Mouse (Mus musculus) right cerebral cortex, postnatal 36 days (tissue): ENCODE measurements around the gene Elavl2.
"Not testable (repeated sequence)": the region's sequence is repeated elsewhere in the genome, so short reads cannot be mapped to it uniquely, and the experiment has no call there.

Experiments used
- DNase-seq, 2 experiments: peaks; one replicate each; pipeline ENCODE4 v3.0.0; 2022; ENCODE audit warnings: low spot score in 2 of 2, mixed read lengths in 1 of 2

The Elavl2 gene

GRCm38 (mm10) chr4:91334177-91334576 lies 66.4 kb downstream of the Elavl2 start:
- DNase-seq, result no peak

GRCm38 (mm10) chr4:91310801-91311200 lies 89.8 kb downstream of the Elavl2 start:
- no peak for DNase-seq

GRCm38 (mm10) chr4:91297706-91298105 lies 102.9 kb downstream of the Elavl2 start:
- no peak for DNase-seq

GRCm38 (mm10) chr4:91295317-91295716 lies 105.3 kb downstream of the Elavl2 start:
- DNase-seq, result no peak

- no peak for DNase-seq
Observed at GRCm38 (mm10) chr4:91291526-91291925, 109.1 kb downstream of the Elavl2 start.

GRCm38 (mm10) chr4:91290373-91290772 lies 110.2 kb downstream of the Elavl2 start:
- DNase-seq, result no peak

DNA sequence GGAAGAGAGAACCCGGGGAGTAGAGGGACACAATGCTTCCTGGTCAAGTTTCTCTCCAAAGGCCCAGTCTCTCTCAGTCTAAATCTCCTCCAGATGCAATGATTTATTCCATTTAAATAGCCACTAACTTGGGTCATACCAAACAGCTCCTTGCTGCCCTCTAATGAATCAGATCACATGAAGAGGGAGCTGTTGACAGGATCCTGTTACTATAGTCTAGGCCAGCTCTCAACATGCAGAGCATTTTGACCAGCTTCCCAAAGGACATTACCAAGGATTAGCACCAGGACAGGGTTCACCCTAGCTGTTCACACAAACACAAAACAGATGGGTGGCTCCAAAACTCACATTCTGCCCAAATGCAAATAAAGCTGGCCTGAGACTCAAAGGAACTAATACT lies 111.4 kb downstream of the Elavl2 start:
- no peak for DNase-seq

DNA sequence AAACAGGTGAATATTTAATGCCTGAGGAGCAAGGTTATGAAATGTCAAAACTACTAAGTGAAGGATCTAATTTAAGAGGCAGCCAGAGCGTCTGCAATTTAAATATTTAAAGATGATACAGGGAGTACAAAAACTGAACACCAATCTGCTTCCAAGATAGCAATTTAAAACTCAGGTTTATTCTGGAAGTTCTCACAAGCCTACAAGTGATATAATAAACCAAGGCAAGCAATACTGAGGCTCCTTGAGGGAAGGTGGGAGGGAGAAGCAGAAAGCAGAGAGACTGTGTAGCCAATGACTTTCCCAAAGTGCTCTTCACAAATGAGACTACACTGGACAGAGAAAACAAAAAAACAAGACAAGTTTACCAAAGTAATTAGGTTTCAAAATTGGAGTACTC lies 132.2 kb downstream of the Elavl2 start:
- DNase-seq, result no peak

DNA sequence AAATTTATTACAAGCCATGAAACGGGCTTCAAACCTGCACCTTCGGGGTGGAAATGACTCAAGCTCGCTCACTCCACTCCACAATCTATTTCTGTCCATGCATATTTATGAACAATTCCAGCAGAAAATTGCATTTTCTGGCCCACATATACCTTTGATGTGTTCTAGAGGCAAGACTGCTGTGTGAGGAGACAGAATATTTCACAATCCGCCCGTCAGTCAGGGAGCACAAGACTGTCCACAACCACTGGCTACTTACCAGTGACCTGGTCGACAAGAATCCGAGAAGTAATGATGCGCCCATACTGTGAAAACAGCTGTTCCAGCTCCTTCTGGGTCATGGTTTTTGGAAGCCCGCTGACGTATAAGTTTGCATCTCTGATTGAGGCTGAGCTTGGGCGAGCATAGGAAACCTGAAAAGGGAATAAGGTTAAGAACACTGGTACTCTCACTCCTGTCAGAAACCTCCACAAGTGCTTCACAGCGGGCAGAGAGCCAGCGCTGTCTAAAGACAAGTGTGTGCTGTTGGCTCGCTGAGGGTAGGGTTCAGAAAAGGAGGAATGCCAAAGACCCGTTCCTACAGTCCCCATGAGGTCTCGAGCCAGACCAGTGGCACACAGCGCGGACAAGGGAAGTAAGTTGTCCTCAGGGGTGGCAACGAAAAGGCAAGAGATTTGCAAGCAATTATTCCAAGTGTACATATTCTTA lies 136.7 kb downstream of the Elavl2 start:
- DNase-seq, result no peak

DNA sequence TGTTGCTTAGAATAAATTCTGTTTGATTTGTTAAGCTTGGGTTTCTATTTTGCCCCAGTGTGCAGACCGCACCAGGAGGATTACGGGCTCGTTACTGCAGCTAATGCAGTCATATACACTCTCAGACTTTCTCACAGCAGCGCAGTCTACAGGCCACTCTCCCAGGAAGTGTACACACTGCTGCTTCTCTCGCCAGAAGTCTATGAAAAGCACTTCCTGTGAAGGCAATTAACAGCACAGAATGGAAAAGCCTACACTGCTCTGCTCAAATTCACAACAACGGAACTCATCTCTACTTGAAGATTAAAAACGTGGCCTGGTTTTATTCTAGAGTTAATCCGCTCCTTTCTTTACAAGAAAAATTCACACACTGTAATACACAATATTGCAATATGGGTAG lies 137.7 kb downstream of the Elavl2 start:
- DNase-seq, result peak in 1 of 2 experiments; percentile 32

DNA sequence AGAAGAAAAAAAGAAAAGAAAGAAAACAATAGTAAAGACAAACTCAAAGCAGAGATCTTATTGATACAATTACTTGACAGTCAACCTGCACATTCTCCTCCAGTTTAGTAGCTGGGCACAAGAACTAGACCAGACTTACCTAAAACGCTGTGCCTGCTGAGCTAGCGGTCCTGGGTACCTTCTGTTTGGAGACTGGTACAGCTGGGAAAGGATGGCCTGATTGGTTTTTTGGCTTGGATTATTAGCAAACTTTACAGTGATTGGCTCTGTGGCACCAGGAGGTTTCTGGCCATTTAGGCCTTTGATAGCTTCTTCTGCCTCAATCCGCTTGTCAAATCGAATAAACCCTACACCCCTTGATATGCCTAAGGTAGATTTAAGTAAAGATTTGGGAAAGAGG lies 140.0 kb downstream of the Elavl2 start:
- DNase-seq, result no peak

GRCm38 (mm10) chr4:91248650-91249049 lies 151.9 kb downstream of the Elavl2 start:
- no peak for DNase-seq

DNA sequence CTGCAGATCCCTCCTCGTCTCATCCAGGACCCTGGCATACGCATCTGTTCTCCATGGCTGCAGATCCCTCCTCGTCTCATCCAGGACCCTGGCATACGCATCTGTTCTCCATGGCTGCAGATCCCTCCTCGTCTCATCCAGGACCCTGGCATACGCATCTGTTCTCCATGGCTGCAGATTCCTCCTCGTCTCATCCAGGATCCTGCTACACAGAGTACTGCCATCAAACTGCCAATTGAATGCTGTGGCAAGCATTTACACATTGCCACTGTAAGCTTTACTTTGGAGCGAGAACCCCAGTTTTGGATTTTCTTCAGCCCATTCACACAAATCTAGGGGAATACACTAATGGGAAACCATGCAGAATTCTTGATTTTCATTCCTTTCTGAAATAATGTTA lies 155.4 kb downstream of the Elavl2 start:
- DNase-seq, result not testable (repeated sequence)

GRCm38 (mm10) chr4:91244554-91244953 lies 156.0 kb downstream of the Elavl2 start:
- DNase-seq, result no peak

DNA sequence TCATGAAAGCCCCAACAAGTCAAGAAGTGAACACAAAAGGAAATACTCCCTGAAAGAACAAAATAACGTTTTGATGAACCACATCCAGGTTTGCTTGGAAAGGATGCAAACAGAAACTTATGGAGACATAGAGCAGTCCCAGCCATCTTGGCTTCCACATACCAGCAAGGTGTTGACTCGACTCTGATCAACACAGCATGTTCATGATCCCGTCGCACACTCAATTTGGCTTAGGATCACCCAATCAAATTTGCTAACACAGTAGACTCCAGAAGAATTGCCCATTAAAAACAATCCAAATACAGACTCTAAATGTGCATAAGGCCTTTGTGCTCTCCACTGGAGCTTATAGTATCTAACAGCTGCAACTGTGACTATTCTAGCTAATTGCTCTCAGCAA lies 156.7 kb downstream of the Elavl2 start:
- no peak for DNase-seq

GRCm38 (mm10) chr4:91238739-91239485 lies 161.7 kb downstream of the Elavl2 start:
- DNase-seq, result no peak

GRCm38 (mm10) chr4:91236976-91237375 lies 163.6 kb downstream of the Elavl2 start:
- DNase-seq, result no peak

- peak in 1 of 2 experiments; percentile 23 for DNase-seq
Observed at GRCm38 (mm10) chr4:91234941-91235340, 165.6 kb downstream of the Elavl2 start.

DNA sequence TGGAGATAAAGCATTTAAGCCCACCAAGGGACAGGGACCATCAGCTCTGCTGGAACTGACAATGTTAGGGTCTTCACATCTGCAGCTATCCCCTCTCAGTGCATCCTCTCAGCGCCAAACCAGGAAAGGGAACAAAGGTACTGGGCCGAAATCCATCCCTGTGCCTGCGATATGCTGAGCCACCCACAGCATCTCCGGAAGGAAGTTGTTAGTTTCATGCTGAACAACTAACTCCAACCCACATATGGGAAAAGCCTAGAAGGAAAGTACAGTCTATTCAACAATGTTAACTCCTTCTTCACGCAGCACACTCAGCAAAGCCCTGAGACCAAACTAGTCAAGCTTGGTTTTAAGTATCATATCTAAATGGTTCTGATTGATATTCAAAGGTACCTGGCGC lies 167.0 kb downstream of the Elavl2 start:
- DNase-seq, result no peak

GRCm38 (mm10) chr4:91230439-91230863 lies 170.1 kb downstream of the Elavl2 start:
- no peak for DNase-seq

DNA sequence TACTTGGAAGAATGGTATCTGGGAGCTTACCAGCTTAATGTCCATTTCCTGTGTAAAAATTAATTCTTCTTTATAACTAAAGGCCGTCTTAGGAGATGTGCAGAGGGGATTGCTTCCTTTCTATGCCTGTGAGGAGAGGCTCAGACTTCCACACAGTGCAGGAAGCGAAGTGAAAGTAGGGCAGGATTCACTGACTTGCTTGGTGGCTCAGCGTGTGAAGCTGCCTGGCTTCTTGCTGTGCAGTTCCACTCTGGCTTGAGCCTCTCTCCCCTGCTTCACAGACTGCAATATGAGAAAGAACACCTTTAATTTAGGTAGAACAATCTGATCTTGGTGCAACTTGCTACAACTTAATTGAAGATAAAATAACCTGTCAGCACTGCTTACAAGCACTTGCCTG lies 172.2 kb downstream of the Elavl2 start:
- no peak for DNase-seq

GRCm38 (mm10) chr4:91223811-91224210 lies 176.8 kb downstream of the Elavl2 start:
- no peak for DNase-seq

GRCm38 (mm10) chr4:91219322-91219721 lies 181.3 kb downstream of the Elavl2 start:
- DNase-seq, result no peak
